Mouse (Mus musculus) ES-Bruce4 (cell line): ENCODE results near the gene Sf3b4. TPM values are rescaled to one million over a fixed set of nuclear protein-coding genes. Genes with fewer than 3 reads are reported as not detected.
"Not testable (repeated sequence)": the region's sequence is repeated elsewhere in the genome, so short reads cannot be mapped to it uniquely, and the experiment has no call there.

Source experiments
- H3K27ac ChIP-seq: 2 replicates; pipeline ENCODE4 v1.5.1; 2012; ENCODE audit warnings: low read length, inconsistent platforms; ENCODE audit not compliant: insufficient read depth
- H3K27me3 ChIP-seq: 2 replicates; pipeline ENCODE4 v1.6.1; 2012; ENCODE audit warnings: mild to moderate bottlenecking, low read length, inconsistent platforms; ENCODE audit not compliant: control insufficient read depth, poor library complexity, insufficient read depth, severe bottlenecking
- H3K36me3 ChIP-seq: 2 replicates; pipeline ENCODE4 v1.6.1; 2012; ENCODE audit warnings: inconsistent platforms, mild to moderate bottlenecking, low read length, moderate library complexity; ENCODE audit not compliant: control insufficient read depth, poor library complexity, insufficient read depth, severe bottlenecking
- H3K4me1 ChIP-seq: one replicate; pipeline ENCODE4 v1.8.1; 2011; ENCODE audit warnings: low read length; ENCODE audit not compliant: control insufficient read depth, insufficient read depth
- H3K4me3 ChIP-seq: 2 replicates; pipeline ENCODE4 v1.5.1; 2011; ENCODE audit warnings: low read depth, mild to moderate bottlenecking, low read length
- H3K9ac ChIP-seq: 2 replicates; pipeline ENCODE4 v1.6.1; 2012; ENCODE audit warnings: low read depth, mild to moderate bottlenecking, inconsistent platforms; ENCODE audit not compliant: poor library complexity, severe bottlenecking
- H3K9me3 ChIP-seq: replicated peaks from 2 replicates; pipeline ENCODE4 v1.6.1; 2012; ENCODE audit warnings: mild to moderate bottlenecking, low read length, inconsistent platforms; ENCODE audit not compliant: control insufficient read depth, poor library complexity, insufficient read depth, severe bottlenecking
- CTCF ChIP-seq: IDR thresholded peaks from one replicate; pipeline ENCODE4 v1.8.1; 2011; ENCODE audit warnings: low read depth, low read length
- EP300 ChIP-seq: IDR thresholded peaks from 2 replicates; pipeline ENCODE4 v1.6.1; 2011; ENCODE audit warnings: low read depth, low read length; ENCODE audit not compliant: insufficient read depth
- POLR2A ChIP-seq: IDR thresholded peaks from one replicate; pipeline ENCODE4 v1.8.1; 2011; ENCODE audit warnings: low read length; ENCODE audit not compliant: insufficient read depth
- polyA plus RNA-seq: library from polyadenylated mRNA; stranded (reverse); fragments of >200 nt; gene quantifications from 2 replicates; pipeline ENCODE4 v1.2.4, GENCODE M21; 2011; ENCODE audit warnings: low read depth; ENCODE audit not compliant: missing spikeins, insufficient read depth, insufficient read length

The Sf3b4 gene
- polyA plus RNA-seq, 1 experiment = 81.7 TPM

DNA sequence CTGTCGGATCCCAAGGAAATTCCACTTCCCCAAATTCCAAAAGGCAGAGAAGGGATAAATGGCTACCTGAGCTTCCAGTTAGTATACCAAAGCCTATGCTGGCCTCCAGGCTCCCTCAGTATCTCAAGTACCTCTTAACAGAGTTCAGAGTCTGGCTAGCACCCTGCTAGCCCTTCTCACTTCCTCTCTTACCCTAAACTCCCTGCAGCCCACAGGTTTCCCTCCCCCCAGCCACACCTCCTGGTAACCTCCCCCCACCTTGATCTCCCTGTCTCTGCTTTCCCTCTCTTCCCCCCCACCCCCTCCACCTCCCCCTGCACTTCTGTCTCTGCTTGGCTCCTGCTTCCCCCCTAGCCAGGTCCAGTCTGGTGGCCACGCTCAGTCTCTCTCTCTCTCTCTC, 27.6 kb downstream of the Sf3b4 start:
- H3K4me1 ChIP-seq = peaks cover 1% of the 10 kb centered on the region
- H3K27ac ChIP-seq = no peak overlapping the region
- TF ChIP-seq EP300 (no peak), CTCF (no peak), POLR2A (no peak)
- no peaks in the 10 kb centered on the region for H3K9me3 ChIP-seq
- H3K36me3 ChIP-seq = no peaks in the 10 kb centered on the region
- no peaks in the 10 kb centered on the region for H3K27me3 ChIP-seq
- no peak overlapping the region for H3K4me3 ChIP-seq
- H3K9ac ChIP-seq = no peak overlapping the region

DNA sequence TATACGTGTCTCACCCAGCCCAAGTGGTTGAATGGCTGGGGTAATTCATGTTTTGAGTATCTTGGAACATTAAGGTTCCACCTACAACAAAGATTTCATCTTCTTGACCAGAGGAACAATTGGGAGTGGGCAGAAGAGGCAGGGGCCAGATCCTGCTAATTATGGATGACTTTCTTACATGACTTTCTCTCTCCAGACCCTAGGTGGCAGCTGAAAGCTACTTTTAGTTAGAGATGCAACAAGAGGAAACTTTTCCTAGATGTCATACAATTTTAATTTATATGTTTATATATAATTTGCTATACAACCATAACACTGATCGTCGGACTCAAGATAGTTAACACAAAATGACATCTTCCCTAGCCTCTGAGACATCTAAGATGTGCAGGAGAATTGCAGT, 35.7 kb downstream of the Sf3b4 start:
- no peak overlapping the region for H3K4me3 ChIP-seq
- TF ChIP-seq CTCF (no peak), POLR2A (no peak), EP300 (no peak)
- no peak overlapping the region for H3K9ac ChIP-seq
- H3K9me3 ChIP-seq = no peaks in the 10 kb centered on the region
- no peaks in the 10 kb centered on the region for H3K4me1 ChIP-seq
- peaks cover 1% of the 10 kb centered on the region; the same call in 1 of the 2 replicates for H3K27me3 ChIP-seq
- H3K27ac ChIP-seq = no peak overlapping the region
- H3K36me3 ChIP-seq = no peaks in the 10 kb centered on the region

DNA sequence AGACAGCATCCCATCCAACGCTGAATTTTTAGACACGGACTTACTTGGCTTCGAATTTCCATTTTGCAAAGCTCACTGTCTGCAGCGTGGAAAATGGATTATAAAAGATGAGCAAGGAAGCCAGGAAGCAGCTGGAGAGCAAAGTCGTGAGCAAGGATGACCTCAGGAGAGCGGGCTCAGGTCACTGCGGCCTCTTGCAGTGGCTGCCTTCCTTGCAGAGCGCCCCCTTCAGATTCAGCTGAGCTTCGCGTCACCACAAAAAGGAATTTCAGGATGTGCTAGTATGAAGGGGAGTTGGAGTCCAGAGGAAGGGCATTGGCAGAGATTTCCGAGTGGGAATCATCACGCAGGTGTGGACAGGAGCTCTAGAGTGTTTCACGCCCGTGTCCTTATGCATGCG, 37.1 kb downstream of the Sf3b4 start:
- H3K27ac ChIP-seq = no peak overlapping the region
- no peak for TF ChIP-seq POLR2A
- TF ChIP-seq CTCF = peak; percentile 80
- no peak for TF ChIP-seq EP300
- no peaks in the 10 kb centered on the region for H3K4me1 ChIP-seq
- H3K9ac ChIP-seq = no peak overlapping the region
- H3K36me3 ChIP-seq = no peaks in the 10 kb centered on the region
- H3K27me3 ChIP-seq = peaks cover 1% of the 10 kb centered on the region; the same call in 1 of the 2 replicates
- no peak overlapping the region for H3K4me3 ChIP-seq
- no peaks in the 10 kb centered on the region for H3K9me3 ChIP-seq

DNA sequence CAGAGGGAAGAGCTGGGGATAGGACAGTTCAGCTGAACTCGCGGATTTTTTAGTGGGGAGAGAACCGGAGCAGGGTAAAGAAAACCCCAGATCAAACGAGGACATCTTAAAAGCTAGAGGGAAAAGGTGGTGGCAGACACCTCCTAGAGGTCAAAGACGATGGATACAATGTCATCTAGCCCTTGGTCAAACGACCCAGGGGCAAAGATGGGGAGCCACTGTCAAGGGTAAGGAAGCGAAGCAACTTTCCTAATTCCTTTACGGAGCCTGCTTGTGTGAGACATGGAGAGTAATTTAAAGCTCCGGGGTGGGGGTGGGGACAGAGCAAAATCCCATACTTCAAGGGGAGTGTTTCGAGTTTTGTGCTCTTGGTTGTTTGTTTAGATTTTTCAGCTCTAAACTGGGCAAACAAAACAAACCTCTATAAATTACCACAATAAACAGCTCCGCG, 47.1 kb downstream of the Sf3b4 start:
- H3K9me3 ChIP-seq = no peaks in the 10 kb centered on the region
- H3K4me1 ChIP-seq = no peaks in the 10 kb centered on the region
- H3K27me3 ChIP-seq = no peaks in the 10 kb centered on the region
- no peaks in the 10 kb centered on the region for H3K36me3 ChIP-seq
- peak overlapping the region; percentile 97 for H3K9ac ChIP-seq
- TF ChIP-seq POLR2A = no peak
- no peak for TF ChIP-seq EP300
- no peak for TF ChIP-seq CTCF
- H3K4me3 ChIP-seq = peak overlapping the region; percentile 76
- H3K27ac ChIP-seq = peak overlapping the region; percentile 98

DNA sequence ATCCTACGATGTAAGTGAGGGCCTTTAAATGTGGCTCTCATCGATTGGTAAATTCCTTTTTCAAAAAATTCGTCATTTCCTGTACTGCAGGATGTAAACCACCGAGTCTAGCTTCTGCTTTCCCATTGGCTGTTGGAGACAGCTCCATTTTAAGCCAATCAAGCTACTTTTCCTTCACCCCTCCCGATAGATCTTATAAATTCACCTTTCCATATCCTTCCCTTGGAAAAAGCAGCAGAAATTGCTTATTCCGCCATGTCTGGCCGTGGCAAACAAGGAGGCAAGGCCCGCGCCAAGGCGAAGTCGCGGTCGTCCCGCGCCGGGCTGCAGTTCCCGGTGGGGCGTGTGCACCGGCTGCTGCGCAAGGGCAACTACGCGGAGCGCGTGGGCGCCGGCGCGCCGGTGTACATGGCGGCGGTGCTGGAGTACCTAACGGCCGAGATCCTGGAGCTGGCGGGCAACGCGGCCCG, 47.6 kb downstream of the Sf3b4 start, which contains the start of the genes Bola1 and Hist2h2ab:
Bola1 (minus strand) TSS at position 49 of the 470 bp plus-strand sequence.
Hist2h2ab (plus strand) TSS at position 205 of the 470 bp plus-strand sequence.
- peak within 1 kb of the TSS; percentile 97 for H3K9ac ChIP-seq
- H3K27ac ChIP-seq = peak within 1 kb of the TSS; percentile 98
- H3K36me3 ChIP-seq = no peaks in the 10 kb centered on the region
- H3K4me3 ChIP-seq = peak within 1 kb of the TSS; percentile 89
- H3K9me3 ChIP-seq = no peaks in the 10 kb centered on the region
- H3K27me3 ChIP-seq = no peaks in the 10 kb centered on the region
- TF ChIP-seq EP300 = no peak
- TF ChIP-seq POLR2A = no peak
- no peak for TF ChIP-seq CTCF
- H3K4me1 ChIP-seq = no peaks in the 10 kb centered on the region

DNA sequence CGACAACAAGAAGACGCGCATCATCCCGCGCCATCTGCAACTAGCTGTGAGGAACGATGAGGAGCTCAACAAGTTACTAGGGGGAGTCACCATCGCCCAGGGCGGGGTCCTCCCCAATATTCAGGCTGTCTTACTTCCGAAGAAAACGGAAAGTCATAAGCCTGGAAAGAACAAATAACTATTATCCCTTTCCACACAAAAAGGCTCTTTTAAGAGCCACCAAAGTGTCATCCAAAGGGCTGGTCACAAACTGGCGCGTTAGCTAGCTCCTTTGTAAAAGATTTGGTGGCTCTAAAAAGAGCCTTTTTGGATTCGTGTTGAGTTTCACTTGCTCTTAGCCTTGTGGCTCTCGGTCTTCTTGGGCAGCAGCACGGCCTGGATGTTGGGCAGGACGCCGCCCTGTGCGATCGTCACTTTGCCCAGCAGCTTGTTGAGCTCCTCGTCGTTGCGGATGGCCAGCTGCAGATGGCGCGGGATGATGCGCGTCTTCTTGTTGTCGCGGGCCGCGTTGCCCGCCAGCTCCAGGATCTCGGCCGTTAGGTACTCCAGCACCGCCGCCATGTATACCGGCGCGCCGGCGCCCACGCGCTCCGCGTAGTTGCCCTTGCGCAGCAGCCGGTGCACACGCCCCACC, 48.1 kb downstream of the Sf3b4 start:
- Histone ChIP-seq H3K27ac (peak overlapping the region; percentile 98), H3K9ac (peak overlapping the region; percentile 97), H3K4me3 (peak overlapping the region; percentile 89)
- H3K27me3 ChIP-seq, H3K36me3 ChIP-seq, H3K4me1 ChIP-seq, H3K9me3 ChIP-seq: not testable (repeated sequence)
